Mouse (Mus musculus) heart, postnatal 0 days (tissue): ENCODE data around the gene Gm28635. TPM values are rescaled to one million over a fixed set of nuclear protein-coding genes. Genes with fewer than 3 reads are reported as not detected.

Experiments
- ATAC-seq: fragments of 200-750 bp; cut with Nextera tagmentation; 2 replicates; pipeline ENCODE4 v1.8.0; 2017; ENCODE audit warnings: low read depth, moderate number of reproducible peaks, moderate library complexity; ENCODE audit not compliant: insufficient read depth
- DNase-seq: peaks from one replicate; pipeline ENCODE4 v3.0.0-alpha.2; 2016; ENCODE audit warnings: low spot score
- H3K27ac ChIP-seq: fragments of 300-500 bp; sonication (generic); 2 replicates; pipeline ENCODE4 v1.5.1; 2014; ENCODE audit warnings: low read depth, mild to moderate bottlenecking
- H3K27me3 ChIP-seq: fragments of 300-500 bp; sonication (generic); 2 replicates; pipeline ENCODE4 v1.6.1; 2014; ENCODE audit warnings: low read length, mixed read lengths; ENCODE audit not compliant: control insufficient read depth, insufficient read depth
- H3K36me3 ChIP-seq: fragments of 300-500 bp; sonication (generic); replicated peaks from 2 replicates; pipeline ENCODE4 v1.6.1; 2014; ENCODE audit warnings: low read length, mixed read lengths; ENCODE audit not compliant: control insufficient read depth, insufficient read depth
- H3K4me1 ChIP-seq: fragments of 300-500 bp; sonication (generic); 2 replicates; pipeline ENCODE4 v1.6.1; 2014; ENCODE audit warnings: antibody characterized with exemption; ENCODE audit not compliant: control insufficient read depth, insufficient read depth
- H3K4me2 ChIP-seq: fragments of 300-500 bp; sonication (generic); 2 replicates; pipeline ENCODE4 v1.6.1; 2014; ENCODE audit warnings: low read depth, mild to moderate bottlenecking, low read length, moderate library complexity
- H3K4me3 ChIP-seq: fragments of 300-500 bp; sonication (generic); 2 replicates; pipeline ENCODE4 v1.5.1; 2014; ENCODE audit warnings: low read depth, low read length
- H3K9ac ChIP-seq: fragments of 300-500 bp; sonication (generic); replicated peaks from 2 replicates; pipeline ENCODE4 v1.6.1; 2014; ENCODE audit warnings: low read depth, low read length, mixed read lengths
- H3K9me3 ChIP-seq: fragments of 300-500 bp; sonication (generic); replicated peaks from 2 replicates; pipeline ENCODE4 v1.6.1; 2016; ENCODE audit warnings: low read length; ENCODE audit not compliant: control insufficient read depth
- CTCF ChIP-seq: IDR thresholded peaks from 2 replicates; pipeline ENCODE4 v1.5.1; 2016; ENCODE audit warnings: antibody characterized with exemption, control low read depth, low read depth
- EP300 ChIP-seq: IDR thresholded peaks from 2 replicates; pipeline ENCODE4 v1.6.1; 2016; ENCODE audit warnings: antibody characterized with exemption, low read depth
- WGBS: fragments of 180-500 bp; shearing (Covaris S2); extraction: QIAGEN DNeasy Blood & Tissue Kit; methylation state at CpG from one replicate; pipeline ENCODE4 v1.1.7; 2014; 5-methylcytosine and 5-hydroxymethylcytosine counted together
- polyA plus RNA-seq: library from polyadenylated mRNA; unstranded; fragments of >200 nt; fragmentation: Nextera tagmentation; extraction: Ambion mirVana; gene quantifications from 2 replicates; pipeline ENCODE4 v1.2.1, GENCODE M21; 2015
- total RNA-seq: library from RNA; depleted of rRNA; stranded (reverse); fragments of >200 nt; gene quantifications from 2 replicates; pipeline ENCODE4 v1.2.3, GENCODE M21; 2014; ENCODE audit warnings: low replicate concordance

Gm28635 gene
- total and polyA plus RNA-seq, 2 experiments from 2014 or later = not detected

- DNase-seq = no peak
- H3K9me3 ChIP-seq = no peaks in the 10 kb centered on the region
- WGBS = 3% methylated on average over 38 of the region's 39 CpGs
These were observed 7.8 kb downstream of the Gm28635 start for GRCm38 (mm10) chr2:84669828-84670568.

GRCm38 (mm10) chr2:84666081-84666480 is 11.8 kb downstream of the Gm28635 start:
- Histone ChIP-seq H3K9me3 (no peaks in the 10 kb centered on the region), H3K36me3 (no peaks in the 10 kb centered on the region; the same call in 1 of the 2 replicates), H3K4me1 (peaks cover 9% of the 10 kb centered on the region; the same call in 1 of the 2 replicates), H3K9ac (no peak overlapping the region), H3K27ac (peak overlapping the region; percentile 70), H3K4me3 (no peak overlapping the region), H3K4me2 (no peak overlapping the region), H3K27me3 (no peaks in the 10 kb centered on the region)
- ATAC-seq (no peak), DNase-seq (no peak)
- WGBS = 40% methylated on average over 12 of the region's 12 CpGs
- no peak for TF ChIP-seq EP300
- no peak for TF ChIP-seq CTCF

More at GRCm38 (mm10) chr2:84669828-84670568, 7.8 kb downstream of the Gm28635 start:
- no peak for TF ChIP-seq CTCF
- TF ChIP-seq EP300 = no peak
- Histone ChIP-seq H3K27ac (peak overlapping the region; percentile 80), H3K4me3 (peak overlapping the region; percentile 93), H3K4me2 (peak overlapping the region; percentile 78), H3K9ac (peak overlapping the region; percentile 84), H3K27me3 (no peaks in the 10 kb centered on the region), H3K4me1 (peaks cover 11% of the 10 kb centered on the region; the same call in 1 of the 2 replicates), H3K36me3 (peaks cover 25% of the 10 kb centered on the region)
- peak; percentile 57 for ATAC-seq

- Histone ChIP-seq H3K36me3 (no peaks in the 10 kb centered on the region), H3K9me3 (no peaks in the 10 kb centered on the region), H3K4me3 (no peak overlapping the region), H3K4me1 (no peaks in the 10 kb centered on the region), H3K27me3 (no peaks in the 10 kb centered on the region), H3K27ac (no peak overlapping the region), H3K4me2 (no peak overlapping the region), H3K9ac (no peak overlapping the region)
- 35% methylated on average over 2 of the region's 2 CpGs for WGBS
- no peak for ATAC-seq
- DNase-seq = no peak
- peak; percentile 44 for TF ChIP-seq CTCF
- no peak for TF ChIP-seq EP300
These were observed 15.0 kb downstream of the Gm28635 start for GRCm38 (mm10) chr2:84662866-84663265.

- peak; percentile 65 for DNase-seq
These were observed 17.6 kb downstream of the Gm28635 start for GRCm38 (mm10) chr2:84660253-84660652.

GRCm38 (mm10) chr2:84658806-84659205 is 19.0 kb downstream of the Gm28635 start, which contains the start of gene Btbd18:
Gene Btbd18, plus strand, starts transcription at chr2:84659079.
- Histone ChIP-seq H3K4me2 (no peak within 1 kb of the TSS), H3K36me3 (no peaks in the 10 kb centered on the region), H3K4me1 (no peaks in the 10 kb centered on the region), H3K9ac (no peak within 1 kb of the TSS), H3K4me3 (no peak within 1 kb of the TSS), H3K9me3 (no peaks in the 10 kb centered on the region), H3K27ac (no peak within 1 kb of the TSS), H3K27me3 (no peaks in the 10 kb centered on the region)
- ATAC-seq (no peak), DNase-seq (no peak)
- TF ChIP-seq CTCF (no peak), EP300 (no peak)
- 92% methylated on average over 32 of the region's 32 CpGs for WGBS

More at GRCm38 (mm10) chr2:84660253-84660652, 17.6 kb downstream of the Gm28635 start:
- Histone ChIP-seq H3K4me1 (no peaks in the 10 kb centered on the region), H3K9me3 (no peaks in the 10 kb centered on the region), H3K27me3 (no peaks in the 10 kb centered on the region), H3K36me3 (no peaks in the 10 kb centered on the region), H3K9ac (no peak overlapping the region), H3K4me3 (no peak overlapping the region), H3K27ac (no peak overlapping the region), H3K4me2 (no peak overlapping the region)
- ATAC-seq = no peak
- peak; percentile 76 for TF ChIP-seq CTCF
- TF ChIP-seq EP300 = no peak
- 53% methylated on average over 3 of the region's 3 CpGs for WGBS

- 50% methylated on average over 1 of the region's 1 CpGs for WGBS
- DNase-seq (no peak), ATAC-seq (no peak)
- H3K36me3 ChIP-seq = no peaks in the 10 kb centered on the region
- H3K9ac ChIP-seq = no peak overlapping the region
- no peak overlapping the region for H3K27ac ChIP-seq
- H3K9me3 ChIP-seq = no peaks in the 10 kb centered on the region
- TF ChIP-seq EP300 (no peak), CTCF (no peak)
- H3K4me2 ChIP-seq = no peak overlapping the region
- H3K4me1 ChIP-seq = no peaks in the 10 kb centered on the region
- no peak overlapping the region for H3K4me3 ChIP-seq
- H3K27me3 ChIP-seq = no peaks in the 10 kb centered on the region
These were observed 22.0 kb downstream of the Gm28635 start for GRCm38 (mm10) chr2:84655864-84656263.
